Mouse (Mus musculus): ENCODE results near the gene Gm28919. TPM values are rescaled to one million over a fixed set of nuclear protein-coding genes. Genes with fewer than 3 reads are reported as not detected.
"Not testable (repeated sequence)": the region's sequence is repeated elsewhere in the genome, so short reads cannot be mapped to it uniquely, and the experiment has no call there.

The Gm28919 gene
- polyA plus RNA-seq (2015; fragmentation: Nextera tagmentation; extraction: Ambion mirVana): not detected in 2 replicates

GRCm38 (mm10) chrY:6583246-6583645 is at the start of gene Gm28919:
TSS of gene Gm28919 (plus strand) at chrY:6583546.
- not testable (repeated sequence) for H3K27ac ChIP-seq (ENCODE audit: low read length); H3K4me1 ChIP-seq (ENCODE audit: control insufficient read depth, insufficient read depth, low read length); H3K27me3 ChIP-seq (replicated peaks; ENCODE audit: control insufficient read depth, insufficient read depth, low read length); H3K36me3 ChIP-seq (ENCODE audit: control insufficient read depth, insufficient read depth, low read length); H3K9ac ChIP-seq (ENCODE audit: low read depth, low read length); H3K4me3 ChIP-seq (ENCODE audit: low read length); H3K4me2 ChIP-seq (ENCODE audit: low read depth, low read length); H3K9me3 ChIP-seq (ENCODE audit: control insufficient read depth, low read length); ATAC-seq
- WGBS: no CpG with 5 or more reads among the region's 7 CpGs

Other genes starting within 250 kb of the Gm28919 start
- gene Gm21719, start 99.3 kb downstream of the Gm28919 start, polyA plus RNA-seq (2015; fragmentation: Nextera tagmentation; extraction: Ambion mirVana): not detected in 2 replicates